Mouse (Mus musculus) monocyte, adult 2 months (primary cell): ENCODE results near the gene Gm1527.
"Not testable (repeated sequence)": the region's sequence is repeated elsewhere in the genome, so short reads cannot be mapped to it uniquely, and the experiment has no call there.

ENCODE experiments used
- DNase-seq, 2 experiments: peaks; one replicate each; pipeline ENCODE4 v3.0.0; 2022; ENCODE audit warnings: low spot score in 2 of 2, low read depth in 1 of 2

Gene Gm1527

DNA sequence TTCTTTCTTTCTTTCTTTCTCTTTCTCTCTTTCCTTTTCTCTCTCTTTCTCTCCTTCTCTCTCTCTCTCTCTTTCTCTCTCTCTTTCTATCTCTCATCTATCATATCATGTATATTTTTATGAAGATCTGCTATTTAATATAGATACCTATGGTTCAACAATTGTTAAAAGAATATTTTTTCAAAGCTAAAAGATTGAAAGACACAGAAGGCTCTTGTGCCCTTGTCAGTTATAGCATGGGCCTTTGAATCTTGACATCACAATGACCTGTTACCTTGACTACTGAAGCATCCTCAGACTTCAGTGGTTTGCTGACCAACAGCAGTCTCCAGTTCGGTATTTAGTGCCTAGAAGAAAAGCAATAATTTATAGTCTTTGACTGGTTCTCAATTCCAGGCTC is at the start of gene Gm1527:
Gm1527 (plus strand) TSS at position 301 of the 400 bp plus-strand sequence.
- no peak for DNase-seq

DNA sequence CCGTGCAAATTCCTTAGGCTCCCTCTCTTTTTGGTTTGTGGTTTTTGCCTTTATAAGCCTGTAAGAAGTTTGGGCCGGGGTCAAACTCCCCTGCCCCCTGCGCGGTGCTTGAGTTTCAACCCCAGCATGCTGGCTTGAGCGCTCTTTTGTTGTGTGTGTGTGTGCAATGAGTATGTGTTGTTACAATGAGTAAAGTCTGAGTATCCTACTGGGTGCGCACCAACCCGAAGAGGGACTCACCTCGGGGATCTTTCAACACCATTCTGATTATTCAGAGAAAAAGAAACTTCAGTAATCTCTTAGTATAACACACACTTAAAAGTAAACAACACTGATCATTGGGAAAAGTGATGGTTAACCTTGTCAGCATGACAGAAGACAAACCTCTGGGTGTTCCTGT is 49.2 kb upstream of the Gm1527 start:
- no peak for DNase-seq

DNA sequence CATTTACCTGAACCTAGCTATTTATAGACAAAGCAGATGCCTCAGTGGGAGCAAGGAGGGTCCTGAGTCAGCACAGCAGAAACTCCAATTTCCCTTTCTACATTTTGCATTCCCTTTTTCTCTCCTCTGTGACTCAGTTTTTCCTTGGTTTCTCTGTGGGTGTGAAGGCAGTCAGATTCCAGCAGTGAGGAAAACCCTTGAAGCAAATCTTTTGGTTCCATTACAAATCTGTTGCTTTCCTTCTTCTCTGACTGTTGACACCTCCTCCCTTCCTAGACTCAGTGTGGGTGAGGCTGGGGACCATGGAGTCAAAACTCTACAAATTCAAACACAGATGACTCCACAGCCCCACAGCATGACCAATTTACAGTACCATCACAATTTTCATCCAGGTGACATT is 45.3 kb upstream of the Gm1527 start:
- no peak for DNase-seq

DNA sequence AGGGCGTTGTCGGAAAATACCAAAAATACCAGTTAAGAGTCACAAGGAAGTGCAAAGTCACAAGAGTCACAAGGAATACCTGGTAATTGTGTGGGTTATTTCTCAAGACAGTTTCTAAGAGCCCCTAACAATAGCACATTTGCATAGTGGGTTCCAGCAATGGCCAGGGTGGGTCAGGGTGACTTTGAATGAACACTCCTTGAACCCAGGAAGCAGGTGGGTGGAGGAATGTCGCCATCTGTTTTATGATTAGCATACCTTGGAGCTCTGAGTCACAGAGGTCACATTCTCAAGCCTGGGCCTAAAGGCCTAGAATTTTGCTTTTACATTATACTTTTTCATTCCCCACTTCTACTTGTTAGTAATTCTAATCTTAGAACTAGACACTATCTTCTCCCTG is 40.2 kb upstream of the Gm1527 start:
- not testable (repeated sequence) for DNase-seq

DNA sequence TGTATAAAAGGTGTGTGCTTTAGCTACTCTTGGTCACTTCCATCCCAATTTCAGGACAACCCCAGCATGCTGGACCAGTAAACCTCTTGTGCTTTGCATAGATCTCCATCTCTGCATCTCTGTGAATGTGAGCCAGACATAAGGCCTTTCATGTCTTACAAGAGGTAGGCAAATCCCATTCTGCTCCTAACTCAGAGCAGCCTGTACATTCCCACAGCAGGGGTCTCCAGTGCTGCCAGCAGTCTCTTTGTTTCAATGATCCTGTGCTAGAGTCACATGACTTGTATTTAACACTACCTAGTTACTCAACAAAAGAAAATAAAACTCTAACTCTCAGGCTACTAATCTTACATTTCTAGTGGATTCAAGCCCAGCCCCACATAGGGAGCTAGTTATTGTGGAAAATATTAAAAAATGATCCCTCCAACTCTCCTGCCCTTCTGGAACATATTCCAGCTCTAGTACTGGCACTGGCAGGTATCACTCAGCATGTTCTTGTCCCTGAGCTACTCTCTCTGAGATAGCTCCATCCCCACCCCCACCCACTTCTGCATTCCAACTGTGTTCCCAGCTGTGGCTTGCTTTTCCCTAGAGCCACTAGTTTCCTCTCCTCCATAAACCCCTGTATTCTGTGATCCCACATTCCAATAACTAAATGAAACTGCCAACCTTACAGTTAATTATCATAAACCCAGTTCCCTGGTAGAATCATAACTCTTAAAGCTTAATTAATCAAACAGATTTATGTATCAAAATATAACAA is 32.6 kb upstream of the Gm1527 start:
- not testable (repeated sequence) for DNase-seq

DNA sequence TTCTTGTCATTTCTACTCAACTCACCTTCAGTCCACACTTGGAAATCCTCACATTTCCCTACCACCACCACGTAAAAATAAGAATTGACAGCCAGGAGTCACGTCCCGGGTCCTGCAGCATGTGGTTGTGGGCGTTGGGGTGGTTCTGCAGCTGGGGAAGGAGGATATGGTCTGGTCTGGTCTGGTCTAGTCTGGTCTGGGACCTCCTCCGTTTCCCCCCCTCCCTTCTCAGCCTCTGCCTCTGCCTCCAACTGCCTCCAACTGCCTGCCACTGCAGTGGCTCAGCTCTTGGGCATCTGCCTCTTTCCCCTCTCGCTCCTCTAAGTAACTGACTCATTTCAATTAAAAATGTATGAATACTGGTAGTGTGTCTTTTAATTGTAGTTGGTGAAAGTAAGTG is 4.5 kb downstream of the Gm1527 start:
- not testable (repeated sequence) for DNase-seq

DNA sequence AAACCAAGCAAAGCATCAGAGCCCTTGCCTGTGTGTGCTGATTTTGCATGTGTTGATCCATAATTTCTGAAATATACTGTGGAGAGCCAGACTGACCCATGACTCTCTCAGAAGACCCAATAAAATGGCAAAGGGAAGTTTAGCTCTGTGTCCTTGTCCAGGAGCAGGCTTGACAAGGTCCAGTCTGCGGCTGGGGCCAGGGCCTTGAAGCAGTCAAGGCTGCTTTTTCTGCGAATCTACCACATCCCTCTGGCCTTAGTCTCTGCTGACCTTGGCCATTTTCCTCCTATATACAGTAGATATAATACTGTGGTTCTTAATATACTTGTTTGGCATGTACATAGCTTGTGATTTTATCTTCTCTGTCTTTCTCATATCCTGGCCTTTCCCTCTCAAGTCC is 73.5 kb downstream of the Gm1527 start:
- DNase-seq, result no peak

DNA sequence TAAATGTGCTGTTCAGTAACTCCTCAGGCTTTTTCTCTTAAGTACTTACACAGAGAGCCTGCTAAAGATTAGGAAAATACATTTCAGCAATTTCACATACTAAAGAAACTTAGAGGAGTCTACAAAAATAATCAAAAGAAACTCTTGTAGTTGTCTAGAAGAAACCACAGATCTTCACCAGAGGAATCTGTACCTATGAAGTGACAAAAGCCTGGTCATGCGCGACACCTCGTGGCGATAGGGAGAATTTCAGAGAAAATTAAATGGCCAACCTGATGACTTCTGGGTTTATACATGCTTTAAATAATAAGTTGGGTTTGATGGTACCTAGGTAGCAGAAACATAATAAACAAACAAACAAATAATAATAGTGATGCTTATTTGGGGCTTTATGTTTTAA is 76.4 kb downstream of the Gm1527 start:
- DNase-seq, result no peak
